Mouse (Mus musculus) brown adipose tissue, adult 24 weeks (tissue): ENCODE measurements around the gene 4930516K23Rik. TPM values are rescaled to one million over a fixed set of nuclear protein-coding genes. Genes with fewer than 3 reads are reported as not detected.

ENCODE experiments used
- polyA plus RNA-seq: library from polyadenylated mRNA; stranded (reverse); fragments of >200 nt; gene quantifications from 2 replicates; pipeline ENCODE4 v1.2.4, GENCODE M21; 2012; ENCODE audit not compliant: missing spikeins, insufficient read depth, insufficient read length

Gene 4930516K23Rik
- polyA plus RNA-seq, 1 experiment: not detected

Other genes starting within 250 kb of the 4930516K23Rik start
- gene Hbb-bt, start 247.4 kb downstream of the 4930516K23Rik start, polyA plus RNA-seq: 87.6 and 749 TPM in 2 replicates
- 880 and 4,613 TPM in 2 replicates for gene Hbb-bs, start 233.3 kb downstream of the 4930516K23Rik start, polyA plus RNA-seq
- gene Hbb-bh2, start 220.9 kb downstream of the 4930516K23Rik start, polyA plus RNA-seq: not detected in 2 replicates
- gene Hbb-bh1, start 218.3 kb downstream of the 4930516K23Rik start, polyA plus RNA-seq: not detected in 2 replicates
- not detected in 2 replicates for gene Hbb-y, start 208.2 kb downstream of the 4930516K23Rik start, polyA plus RNA-seq
- gene Olfr66, start 175.2 kb downstream of the 4930516K23Rik start, polyA plus RNA-seq: not detected in 2 replicates
- gene Olfr64, start 167.0 kb downstream of the 4930516K23Rik start, polyA plus RNA-seq: not detected in 2 replicates
- not detected in 2 replicates for gene Olfr65, start 158.0 kb downstream of the 4930516K23Rik start, polyA plus RNA-seq
- gene Olfr631, start 132.6 kb downstream of the 4930516K23Rik start, polyA plus RNA-seq: not detected in 2 replicates
- not detected in 2 replicates for gene Olfr632, start 127.1 kb downstream of the 4930516K23Rik start, polyA plus RNA-seq
- not detected in 2 replicates for gene Olfr633, start 117.0 kb downstream of the 4930516K23Rik start, polyA plus RNA-seq
- gene Olfr635, start 90.3 kb downstream of the 4930516K23Rik start, polyA plus RNA-seq: not detected in 2 replicates
- gene Olfr638, start 62.7 kb downstream of the 4930516K23Rik start, polyA plus RNA-seq: not detected in 2 replicates
- not detected in 2 replicates for gene Olfr639, start 44.1 kb downstream of the 4930516K23Rik start, polyA plus RNA-seq
- not detected in 2 replicates for gene Olfr640, start 35.9 kb downstream of the 4930516K23Rik start, polyA plus RNA-seq
- not detected in 2 replicates for gene Olfr641, start 26.0 kb downstream of the 4930516K23Rik start, polyA plus RNA-seq
- not detected in 2 replicates for gene Olfr642, start 8.8 kb downstream of the 4930516K23Rik start, polyA plus RNA-seq
- gene Olfr644, start 10.4 kb upstream of the 4930516K23Rik start, polyA plus RNA-seq: not detected in 2 replicates
- gene Olfr645, start 24.0 kb upstream of the 4930516K23Rik start, polyA plus RNA-seq: not detected in 2 replicates
- not detected in 2 replicates for gene Olfr646, start 43.4 kb upstream of the 4930516K23Rik start, polyA plus RNA-seq
- gene Ubqln5, start 68.4 kb upstream of the 4930516K23Rik start, polyA plus RNA-seq: not detected in 2 replicates
- not detected in 2 replicates for gene Olfr643, start 76.0 kb upstream of the 4930516K23Rik start, polyA plus RNA-seq
- gene Ubqln3, start 81.8 kb upstream of the 4930516K23Rik start, polyA plus RNA-seq: not detected in 2 replicates
- not detected in 2 replicates for gene Ubqlnl, start 89.1 kb upstream of the 4930516K23Rik start, polyA plus RNA-seq
- gene Olfm5, start 103.4 kb upstream of the 4930516K23Rik start, polyA plus RNA-seq: not detected in 2 replicates
- not detected in 2 replicates for gene Olfr648, start 121.9 kb upstream of the 4930516K23Rik start, polyA plus RNA-seq
- not detected in 2 replicates for gene Olfr649, start 134.5 kb upstream of the 4930516K23Rik start, polyA plus RNA-seq
- 0.92 TPM in 1 of 2 replicates, not detected in the other for gene Trim6, start 157.3 kb upstream of the 4930516K23Rik start, polyA plus RNA-seq
- 2.2 and 2.5 TPM in 2 replicates for gene Trim34a, start 183.0 kb upstream of the 4930516K23Rik start, polyA plus RNA-seq
- gene Trim5, start 226.6 kb upstream of the 4930516K23Rik start, polyA plus RNA-seq: 0.58 and 0.67 TPM in 2 replicates